Mouse (Mus musculus): ENCODE measurements around the gene Mboat2.

GRCm38 (mm10) chr12:24866645-24867044, 36.0 kb downstream of the Mboat2 start:
- TF ChIP-seq POLR2A (IDR thresholded peaks at IDR 0.05; ENCODE audit: borderline replicate concordance, insufficient read depth, low read length) = no peak
- no peak for TF ChIP-seq CTCF (IDR thresholded peaks at IDR 0.05; ENCODE audit: borderline replicate concordance, insufficient read depth, low read depth, low read length)

Measured in cerebellum, adult 2 months (tissue).